Mouse (Mus musculus) heart, postnatal 0 days (tissue): ENCODE data around the gene Nhsl1.

Experiments
- CTCF ChIP-seq: IDR thresholded peaks from 2 replicates; pipeline ENCODE4 v1.5.1; 2016; ENCODE audit warnings: antibody characterized with exemption, control low read depth, low read depth
- EP300 ChIP-seq: IDR thresholded peaks from 2 replicates; pipeline ENCODE4 v1.6.1; 2016; ENCODE audit warnings: antibody characterized with exemption, low read depth

DNA sequence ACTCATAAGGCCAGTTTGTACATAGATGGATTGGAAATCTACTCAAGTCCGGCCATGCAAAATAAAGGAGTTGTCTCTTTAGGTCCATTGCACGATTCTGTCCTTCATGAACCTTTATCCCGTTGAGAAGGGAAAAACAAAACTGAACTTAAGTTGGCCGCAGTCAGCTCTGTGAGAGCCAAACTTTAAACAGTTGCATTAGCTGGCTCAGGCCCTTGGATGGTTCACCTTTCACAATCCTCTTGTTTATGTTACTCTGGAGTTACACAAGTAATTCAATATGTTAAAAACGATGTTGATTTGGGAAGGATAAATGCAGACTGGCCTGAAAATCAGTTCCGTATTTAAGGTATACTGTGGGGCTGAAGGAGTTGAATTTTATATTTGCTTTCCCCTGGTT is 116.7 kb downstream of the Nhsl1 start:
- no peak for TF ChIP-seq CTCF
- no peak for TF ChIP-seq EP300
